Mouse (Mus musculus): ENCODE measurements at regions not wholly inside any gene's neighbourhood (a gene's known extent, or its start where the extent isn't known, plus 50 kb on each side); places are given as distances from the start of the nearest gene placed in this dataset.
A peak's percentile ranks its signal among the peaks of the same experiment; 100 is the strongest.

DNA sequence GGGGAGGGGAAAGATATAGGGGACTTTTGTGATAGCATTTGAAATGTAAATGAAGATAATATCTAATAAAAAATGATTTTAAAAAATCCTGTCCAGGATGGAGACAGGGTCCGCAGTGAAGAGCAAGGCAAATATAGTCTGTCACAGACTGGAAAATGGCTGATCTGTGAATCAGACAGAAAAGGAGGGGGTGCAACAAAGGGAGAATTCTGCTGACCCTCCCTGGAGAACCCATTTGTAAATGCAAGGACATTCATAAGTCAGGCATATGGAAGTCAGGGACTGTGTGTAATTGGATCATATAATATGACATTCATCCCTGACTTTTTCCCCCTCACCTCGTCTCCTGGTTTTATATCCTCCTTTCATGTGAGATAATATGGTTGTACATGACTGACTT, 183.8 kb downstream of the Ndufa4 start:
- Histone ChIP-seq H3K27me3 (replicated peaks) (no peaks in the 10 kb centered on the region), H3K4me1 (ENCODE audit: control insufficient read depth in 1 of 2, insufficient read depth in 2 of 2) (no peaks in the 10 kb centered on the region), H3K79me2 (replicated peaks; ENCODE audit: control insufficient read depth, extremely low read depth, insufficient read depth, poor library complexity, severe bottlenecking) (no peaks in the 10 kb centered on the region), H3K9me3 (replicated peaks; ENCODE audit: low read length) (no peaks in the 10 kb centered on the region), H3K36me3 (replicated peaks in 1 of 2; ENCODE audit: control insufficient read depth in 1 of 2, insufficient read depth in 1 of 2, low read length in 1 of 2) (no peaks in the 10 kb centered on the region), H3K27ac (ENCODE audit: insufficient read depth, low read depth) (no peak overlapping the region), H3K4me2 (ENCODE audit: insufficient read depth, low read depth, poor library complexity, severe bottlenecking) (no peak overlapping the region), H3K4me3 (replicated peaks in 1 of 3; ENCODE audit: low read depth in 2 of 3, low read length in 2 of 3, poor library complexity in 1 of 3) (no peak overlapping the region), H3K9ac (ENCODE audit: insufficient read depth, low read depth) (no peak overlapping the region)
- no peak for DNase-seq (ENCODE audit: extremely low read depth)
- in situ Hi-C loops (cut with MboI; ENCODE audit: low pct_ligation_motif_present, low pct_unique_long_range_greater_than_20kb, low sequenced_read_pairs) (no loop called here), dilution Hi-C loops (cut with MboI; ENCODE audit: extremely low pct_ligation_motif_present, extremely low pct_unique_long_range_greater_than_20kb, low sequenced_read_pairs) (no loop called here)
- TF ChIP-seq HCFC1 (IDR thresholded peaks at IDR 0.05; ENCODE audit: low read depth, low read length) (no peak), MYC (IDR thresholded peaks at IDR 0.05; ENCODE audit: low read depth, low read length) (no peak), E2F4 (IDR thresholded peaks at IDR 0.05; ENCODE audit: insufficient replicate concordance, low read depth, low read length) (no peak), TCF12 (IDR thresholded peaks at IDR 0.05; ENCODE audit: low read depth, low read length) (no peak)

DNA sequence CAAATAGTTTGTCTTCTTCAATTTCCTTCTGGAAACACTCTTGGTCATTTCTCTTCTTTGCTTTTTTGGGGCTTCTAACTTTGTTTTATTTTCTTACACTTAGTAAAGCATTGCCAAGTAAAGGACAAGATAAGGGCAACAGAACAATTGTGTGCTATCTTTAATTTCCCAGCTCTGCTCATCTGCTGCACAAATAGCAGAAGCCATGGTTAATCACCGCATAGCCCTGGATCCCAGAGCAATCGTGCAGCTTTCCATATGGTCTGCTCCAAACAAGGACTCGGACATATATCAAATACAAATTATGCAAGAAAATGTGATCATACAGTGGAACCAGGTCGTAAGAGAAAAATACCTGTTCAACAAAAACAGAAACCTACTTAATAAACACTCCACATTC, 187.0 kb downstream of the Ndufa4 start:
- H3K9ac ChIP-seq (ENCODE audit: insufficient read depth, low read depth), result no peak overlapping the region
- no peak overlapping the region for H3K27ac ChIP-seq (ENCODE audit: insufficient read depth, low read depth)
- peak overlapping the region; percentile 74 for H3K4me2 ChIP-seq (ENCODE audit: insufficient read depth, low read depth, poor library complexity, severe bottlenecking)
- TF ChIP-seq MEF2A (IDR thresholded peaks at IDR 0.05; ENCODE audit: borderline replicate concordance, low read depth, low read length) (no peak), BHLHE40 (IDR thresholded peaks at IDR 0.05; ENCODE audit: low read depth, low read length) (no peak), ZKSCAN1 (IDR thresholded peaks at IDR 0.05; ENCODE audit: borderline replicate concordance, low read depth, low read length) (no peak), ZNF384 (IDR thresholded peaks at IDR 0.05; ENCODE audit: low read depth, low read length) (no peak), MAX (IDR thresholded peaks at IDR 0.05; ENCODE audit: low read length) (no peak), UBTF (IDR thresholded peaks at IDR 0.05; ENCODE audit: low read depth, low read length) (no peak), HCFC1 (IDR thresholded peaks at IDR 0.05; ENCODE audit: low read depth, low read length) (no peak), NELFE (IDR thresholded peaks at IDR 0.05; ENCODE audit: low read depth, low read length) (no peak), SIN3A (IDR thresholded peaks at IDR 0.05; ENCODE audit: low read length) (no peak), MAZ (IDR thresholded peaks at IDR 0.05; ENCODE audit: low read depth, low read length) (no peak), ETS1 (conservative IDR thresholded peaks at IDR 0.05; ENCODE audit: low read depth, low read length) (no peak), USF1 (IDR thresholded peaks at IDR 0.05; ENCODE audit: low read depth, low read length) (no peak), MAFK (IDR thresholded peaks at IDR 0.05; ENCODE audit: insufficient replicate concordance, low read length) (no peak), CTCF (conservative IDR thresholded peaks at IDR 0.05 in 1 of 2, IDR thresholded peaks at IDR 0.05 in 1 of 2; ENCODE audit: low read depth in 2 of 2, low read length in 2 of 2) (no peak), POLR2A (IDR thresholded peaks at IDR 0.05; ENCODE audit: low read depth, low read length) (no peak), TCF12 (IDR thresholded peaks at IDR 0.05; ENCODE audit: low read depth, low read length) (no peak), GABPA (IDR thresholded peaks at IDR 0.05; ENCODE audit: insufficient replicate concordance, low read depth, low read length) (no peak)
- in situ Hi-C loops (cut with MboI; ENCODE audit: low pct_ligation_motif_present, low pct_unique_long_range_greater_than_20kb, low sequenced_read_pairs) (no loop called here), dilution Hi-C loops (cut with MboI; ENCODE audit: extremely low pct_ligation_motif_present, extremely low pct_unique_long_range_greater_than_20kb, low sequenced_read_pairs) (no loop called here)
- no peaks in the 10 kb centered on the region for H3K79me2 ChIP-seq (replicated peaks; ENCODE audit: control insufficient read depth, extremely low read depth, insufficient read depth, poor library complexity, severe bottlenecking)
- H3K27me3 ChIP-seq (replicated peaks), result no peaks in the 10 kb centered on the region
- no peaks in the 10 kb centered on the region for H3K9me3 ChIP-seq (replicated peaks; ENCODE audit: low read length)
- no peak for DNase-seq (ENCODE audit: extremely low read depth)
- H3K36me3 ChIP-seq (replicated peaks in 1 of 2; ENCODE audit: control insufficient read depth in 1 of 2, insufficient read depth in 1 of 2, low read length in 1 of 2), result no peaks in the 10 kb centered on the region
- no peaks in the 10 kb centered on the region for H3K4me1 ChIP-seq (ENCODE audit: control insufficient read depth in 1 of 2, insufficient read depth in 2 of 2)
- H3K4me3 ChIP-seq (replicated peaks in 1 of 3; ENCODE audit: low read depth in 2 of 3, low read length in 2 of 3, poor library complexity in 1 of 3), result no peak overlapping the region
